Mouse (Mus musculus) regulatory T cell (primary cell): ENCODE measurements around the gene Il1rl2.

Experiments
- in situ Hi-C: fragments of 300-600 bp; cut with MboI, MseI; formaldehyde crosslinking; loops from one replicate; pipeline ENCODE4 v1.15.1; 2025; ENCODE audit warnings: high pct_unique_total_duplicates

Gene Il1rl2

DNA sequence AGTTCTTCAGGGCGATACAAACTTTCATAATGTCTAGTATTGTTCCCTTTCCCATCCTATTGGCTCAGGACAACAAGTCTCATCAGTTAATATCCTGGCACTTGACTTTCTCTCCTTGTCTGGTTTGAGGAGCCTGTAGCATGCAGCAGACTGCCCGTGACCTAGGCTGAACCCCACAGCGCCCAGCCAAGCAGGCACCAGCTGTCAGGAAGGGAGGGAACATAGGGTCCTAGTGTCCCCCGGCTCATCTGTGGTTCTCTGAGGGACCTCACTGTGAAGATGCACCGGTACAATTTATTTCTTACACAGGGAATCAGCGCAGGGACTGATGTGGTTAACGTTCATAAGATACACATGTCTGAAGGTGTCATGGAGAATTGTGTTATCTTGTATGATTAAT is 52.3 kb downstream of the Il1rl2 start:
- in situ Hi-C loops: no loop called here

DNA sequence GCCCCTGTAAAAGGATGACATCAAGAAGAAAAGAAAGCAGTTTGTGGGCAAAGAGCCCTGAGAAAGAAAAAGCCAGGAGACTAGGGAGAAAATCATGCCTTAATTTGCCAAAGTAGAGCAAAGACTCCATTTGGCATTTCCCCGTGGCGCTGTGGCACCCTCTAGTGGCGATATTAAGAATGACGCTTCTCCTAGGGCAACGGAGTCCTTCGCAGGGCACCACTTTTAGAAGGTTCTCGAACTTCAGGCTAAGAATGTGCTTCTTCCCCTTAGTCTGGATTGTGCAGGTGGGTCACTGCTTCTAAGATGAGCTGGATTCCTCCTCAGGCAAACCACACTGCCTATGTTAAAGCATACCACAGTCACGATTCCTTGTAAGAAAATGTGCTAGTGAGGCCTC is 54.4 kb downstream of the Il1rl2 start:
- in situ Hi-C loops: no loop called here

DNA sequence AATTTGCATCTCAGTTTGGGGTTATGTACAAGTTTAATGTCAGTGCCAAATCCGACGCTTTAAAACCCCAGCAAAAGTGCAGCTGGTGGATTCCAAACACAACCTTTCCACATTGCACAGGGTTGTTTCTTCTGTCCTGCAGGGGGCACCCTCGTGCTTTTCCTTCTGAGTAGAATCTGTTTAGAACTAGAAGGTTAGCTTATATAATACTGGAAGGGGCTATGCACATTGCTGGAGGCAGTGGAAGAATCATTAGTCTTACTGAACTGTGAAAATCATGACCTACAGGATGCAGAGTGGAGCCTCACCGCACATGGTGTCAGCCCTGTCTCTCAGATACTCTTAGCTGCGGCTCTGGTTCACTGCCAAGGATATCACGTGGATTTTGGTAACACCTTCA is 55.7 kb downstream of the Il1rl2 start:
- in situ Hi-C loops: loop anchor here (5.0 kb wide), 2 partner anchors 87 to 162 kb away; partner anchors contain the start of gene Il18r1

DNA sequence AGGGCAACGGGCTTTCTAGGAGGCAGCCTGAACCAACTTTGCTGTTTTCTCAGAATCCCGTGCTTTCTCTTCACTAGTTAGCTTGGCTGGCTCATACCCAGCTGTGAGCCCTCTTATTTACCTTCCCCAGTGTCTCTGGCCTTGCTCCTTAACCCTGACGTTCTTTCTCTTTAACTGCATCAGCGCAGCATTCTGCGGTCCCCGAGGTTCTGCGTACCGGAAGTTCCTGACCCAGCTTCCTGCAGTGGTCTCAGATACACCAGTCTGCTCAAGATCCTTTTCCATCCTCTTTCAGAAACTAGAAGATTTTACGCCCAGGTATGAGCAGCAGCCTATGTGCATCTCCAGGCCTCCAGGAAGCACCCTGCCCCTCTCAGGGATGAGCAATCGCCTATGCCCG is 56.6 kb downstream of the Il1rl2 start:
- in situ Hi-C loops: loop anchor here (5.0 kb wide), 2 partner anchors 86 to 161 kb away; partner anchors contain the start of gene Il18r1

DNA sequence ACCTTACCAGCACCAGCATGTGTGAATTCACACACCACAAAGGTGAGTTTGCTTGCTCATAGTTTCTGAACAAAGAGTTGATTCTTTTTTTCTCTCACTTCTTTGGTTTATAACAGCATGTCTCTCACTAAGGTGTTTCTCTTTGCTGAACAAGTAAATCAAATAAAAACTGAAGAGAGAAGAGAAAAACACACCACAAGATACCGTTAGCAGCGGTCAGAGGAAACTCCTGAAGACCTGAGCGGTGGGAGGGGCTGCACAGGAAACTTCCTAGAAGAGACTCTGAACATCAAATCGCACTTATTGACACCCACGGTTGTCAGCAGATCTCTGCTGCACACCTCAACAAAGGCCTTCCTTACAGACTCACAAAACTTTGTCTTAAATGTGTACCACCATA is 58.4 kb downstream of the Il1rl2 start:
- in situ Hi-C loops: loop anchor here (5.0 kb wide), 2 partner anchors 84 to 159 kb away; partner anchors contain the start of gene Il18r1

DNA sequence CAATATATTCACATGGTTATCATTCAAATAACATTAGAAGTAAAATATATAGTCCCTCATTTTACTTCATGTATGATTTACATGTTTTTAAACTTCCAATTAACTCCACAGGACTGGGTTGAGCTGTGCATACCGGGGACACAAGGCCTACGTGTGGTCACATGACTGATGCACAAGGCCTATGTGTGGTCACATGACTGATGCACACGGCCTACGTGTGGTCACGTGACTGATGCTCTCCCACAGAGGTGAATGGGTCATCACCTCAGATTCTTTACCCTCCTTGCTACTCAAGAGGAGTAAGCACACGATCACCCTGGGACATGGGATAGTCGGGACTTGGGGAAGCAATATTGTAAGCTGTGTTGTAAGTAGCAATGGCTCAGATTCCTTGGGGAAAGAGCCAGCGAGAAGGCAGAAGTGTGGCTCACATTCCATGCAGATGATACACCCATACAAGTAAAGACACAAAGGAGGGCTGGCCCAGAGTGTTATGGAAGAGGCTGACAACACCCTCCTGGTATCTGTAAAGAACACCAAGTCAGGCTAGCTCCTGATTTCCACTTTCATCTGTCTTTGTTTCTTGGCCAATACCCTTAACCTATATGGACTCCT is 60.6 kb downstream of the Il1rl2 start:
- in situ Hi-C loops: loop anchor here (5.0 kb wide), 2 partner anchors 82 to 157 kb away; partner anchors contain the start of gene Il18r1

DNA sequence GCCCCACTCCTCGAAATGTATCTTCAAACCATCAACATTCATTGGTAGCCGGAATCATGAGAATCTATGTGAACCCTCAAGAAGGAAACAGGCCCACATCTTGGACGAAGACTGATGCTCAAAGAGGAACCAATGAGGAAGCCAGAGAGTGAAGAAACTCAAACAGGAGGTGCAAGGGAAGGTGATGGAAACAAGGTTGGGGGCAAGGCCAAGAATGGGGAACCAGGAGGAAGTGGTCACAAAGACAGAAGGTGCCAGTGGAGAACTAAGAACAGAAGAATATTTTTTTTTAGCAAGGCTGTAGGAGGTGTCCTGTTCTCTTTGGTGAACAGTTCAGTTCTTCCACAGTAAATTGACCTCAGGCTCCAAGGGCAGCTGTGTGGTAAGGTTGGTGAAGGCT is 67.0 kb downstream of the Il1rl2 start:
- in situ Hi-C loops: no loop called here

DNA sequence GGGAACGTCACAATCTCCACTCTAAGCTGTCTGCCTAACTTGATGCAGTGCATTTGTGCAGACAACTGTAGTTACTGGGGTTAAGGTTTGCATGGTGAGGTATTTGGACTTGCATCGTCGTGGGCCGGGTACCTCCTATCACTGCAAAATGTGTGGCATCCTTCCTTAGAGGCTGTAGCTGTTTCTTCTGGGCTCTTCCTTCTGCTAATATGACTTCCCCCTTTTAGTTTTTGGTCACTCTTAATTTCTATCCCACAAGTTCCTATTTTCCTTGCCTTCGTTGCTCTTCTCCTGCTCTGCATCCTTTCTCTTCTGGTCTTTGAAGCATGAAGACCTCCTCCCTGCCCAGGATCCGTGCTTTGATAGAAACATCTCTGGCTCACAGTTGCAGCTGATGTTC is 68.1 kb downstream of the Il1rl2 start:
- in situ Hi-C loops: no loop called here

DNA sequence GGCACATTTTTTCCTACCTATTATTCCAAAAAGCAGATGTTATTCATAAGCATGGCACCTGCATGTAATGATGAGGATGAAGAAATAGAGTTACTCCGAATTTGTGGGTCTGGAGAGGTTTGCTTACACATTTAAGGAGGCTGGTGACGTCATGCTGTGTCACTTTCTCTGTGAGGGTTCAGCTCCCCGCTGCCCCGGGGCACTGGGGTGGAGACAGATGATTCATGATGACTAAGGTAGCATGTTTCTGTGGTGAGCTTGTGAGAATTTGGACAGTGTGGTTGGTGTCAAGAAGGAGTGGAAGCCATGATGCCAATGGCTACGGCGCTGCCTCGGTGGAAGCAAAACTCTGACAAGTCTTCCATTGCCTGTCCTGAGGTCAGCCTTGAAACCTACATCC is 68.8 kb downstream of the Il1rl2 start:
- in situ Hi-C loops: no loop called here

DNA sequence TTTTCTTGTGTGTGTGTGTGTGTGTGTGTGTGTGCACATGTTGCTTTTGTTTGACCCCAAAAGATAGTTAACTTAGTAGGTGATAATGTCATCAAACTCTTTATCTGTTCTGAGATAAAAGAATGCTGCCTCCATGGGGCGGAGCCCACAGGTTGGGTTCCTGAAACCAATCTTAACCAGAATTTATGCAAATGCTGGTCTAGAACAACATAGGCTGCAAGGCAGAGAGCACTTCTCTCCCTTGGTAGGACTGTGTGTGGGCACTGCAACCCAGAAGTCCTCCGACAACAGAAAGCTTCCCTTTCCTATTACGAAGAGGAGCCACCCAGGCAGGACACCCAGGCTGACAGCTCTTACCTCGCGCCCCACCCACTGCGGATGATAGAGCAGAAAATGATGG is 75.2 kb downstream of the Il1rl2 start:
- in situ Hi-C loops: no loop called here

DNA sequence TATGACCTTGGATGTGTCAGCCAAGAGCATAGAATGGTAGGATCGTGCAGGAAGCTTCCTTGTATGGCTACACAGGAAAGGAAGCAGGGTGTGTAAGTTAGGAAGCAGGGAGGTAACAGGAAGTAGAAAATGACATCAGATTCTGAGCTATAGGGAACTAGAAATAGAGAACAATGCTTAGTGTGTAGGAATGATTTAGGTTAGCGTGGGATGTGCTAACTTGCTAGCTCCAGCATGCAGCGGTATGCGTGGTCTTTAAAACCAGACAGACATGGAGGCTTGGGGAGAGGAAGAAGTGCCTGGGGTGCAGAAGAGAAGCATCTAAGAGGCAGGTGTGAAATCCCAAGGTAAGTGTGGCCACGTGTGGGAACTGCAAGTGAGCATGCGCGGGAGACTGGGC is 80.3 kb downstream of the Il1rl2 start:
- in situ Hi-C loops: no loop called here

DNA sequence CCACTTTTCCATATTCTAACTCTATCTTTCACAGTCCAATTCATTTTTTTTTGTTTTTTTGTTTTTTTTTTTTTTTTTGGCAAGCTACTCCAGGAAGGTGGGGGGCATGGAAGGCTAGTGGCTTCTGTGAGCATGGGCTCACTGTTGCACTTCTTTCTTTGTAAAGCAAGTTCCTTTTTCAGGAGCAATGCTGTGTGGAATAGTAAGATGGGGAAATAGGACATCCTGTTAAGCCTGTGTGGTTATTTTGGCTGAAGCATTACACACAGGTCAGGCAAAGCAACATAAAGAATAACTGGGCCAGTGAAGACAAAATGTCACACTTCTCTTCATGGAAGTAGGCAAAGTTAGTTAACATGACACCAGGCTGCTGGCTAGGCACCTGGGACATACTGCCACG is 85.5 kb downstream of the Il1rl2 start:
- in situ Hi-C loops: no loop called here

DNA sequence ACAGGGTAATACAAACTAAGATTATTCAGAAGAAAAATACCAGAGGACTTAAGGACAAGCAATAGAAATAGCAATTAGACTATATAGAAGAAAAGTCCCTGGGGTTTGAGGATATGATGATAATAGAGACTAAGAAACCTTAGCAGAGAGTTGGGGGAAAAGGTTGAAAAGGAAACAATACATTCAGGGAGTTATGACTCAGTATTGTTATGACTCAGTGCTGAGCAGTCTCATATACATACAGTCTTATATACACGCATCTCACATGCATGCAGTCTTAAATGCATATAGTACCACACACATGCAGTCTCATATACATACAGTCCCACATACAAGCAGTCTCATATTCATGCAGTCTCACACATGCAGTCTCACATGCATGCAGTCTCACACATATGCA is 88.6 kb downstream of the Il1rl2 start:
- in situ Hi-C loops: no loop called here

DNA sequence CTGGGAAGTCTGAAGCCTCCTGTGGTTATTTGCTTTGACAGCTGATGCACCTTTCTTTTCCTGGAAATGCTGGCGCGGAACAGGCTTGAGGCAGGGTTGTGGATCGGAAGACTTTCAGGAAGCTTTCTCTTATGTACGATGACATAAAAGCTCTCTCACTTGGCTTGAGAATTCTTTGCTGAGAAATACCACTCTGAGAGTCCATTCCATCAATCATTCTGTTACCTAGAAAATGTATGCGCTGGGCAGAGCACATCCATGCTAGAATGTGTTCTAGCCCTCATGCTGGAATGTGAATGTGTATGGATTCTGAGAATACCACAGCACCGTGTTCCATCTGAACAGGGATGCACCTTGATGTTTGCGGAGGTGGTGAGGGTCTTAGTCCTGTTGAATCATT is 89.9 kb downstream of the Il1rl2 start:
- in situ Hi-C loops: no loop called here

DNA sequence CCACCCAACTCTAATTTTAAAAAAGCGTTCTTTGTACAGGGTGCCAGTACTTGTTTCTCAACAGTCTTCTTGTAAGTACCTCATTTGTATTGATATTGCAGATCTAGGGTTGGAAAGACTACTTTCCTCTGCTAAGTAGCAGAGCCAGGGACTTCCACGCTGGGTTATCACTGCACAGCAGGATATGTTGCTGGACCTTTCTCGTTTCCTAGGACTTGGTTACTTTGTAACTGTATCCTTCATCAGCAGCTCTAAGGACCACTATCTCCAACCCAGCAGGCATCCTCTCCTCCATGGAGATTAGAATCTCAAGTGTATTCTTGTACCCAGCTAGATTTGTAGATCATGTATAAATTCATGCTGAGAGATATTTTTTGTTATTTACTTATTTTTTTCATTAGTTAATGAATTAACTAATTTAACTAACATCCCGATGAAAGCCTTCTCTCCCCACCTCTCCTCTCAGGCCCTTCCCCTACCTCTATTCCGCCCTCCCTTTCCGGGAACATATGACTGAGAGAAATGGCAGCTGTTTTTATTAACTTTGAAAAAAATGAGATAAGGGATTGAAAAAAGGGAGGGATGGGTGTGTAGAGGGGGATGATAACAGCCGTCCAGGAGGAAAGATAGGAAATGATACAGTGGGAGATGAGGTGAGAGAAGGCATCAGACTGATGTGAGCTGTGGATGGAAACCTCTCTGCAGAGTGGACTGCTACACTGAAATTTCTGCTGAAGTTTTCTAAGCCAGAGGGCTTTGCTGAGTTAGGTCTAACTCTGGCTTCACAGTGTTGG is 90.7 kb downstream of the Il1rl2 start:
- in situ Hi-C loops: no loop called here

DNA sequence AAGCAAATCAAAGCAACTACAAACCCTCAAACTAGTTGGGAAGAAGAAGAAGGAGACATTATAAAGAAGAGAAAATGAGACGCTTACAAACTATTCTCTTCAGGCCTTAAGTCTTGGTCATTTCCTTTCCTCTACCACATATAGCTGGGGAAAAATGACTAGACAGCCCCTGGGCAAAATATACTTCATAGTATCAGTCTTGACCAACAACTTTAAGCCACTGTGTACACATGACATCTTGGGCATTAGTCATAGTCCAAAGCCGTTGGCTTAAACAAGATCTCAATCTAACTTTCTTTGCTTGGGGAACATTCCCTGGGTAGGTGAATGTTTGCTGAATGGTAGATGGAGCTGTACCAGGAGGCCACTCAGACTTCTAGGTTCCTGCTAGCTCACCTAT is 92.6 kb downstream of the Il1rl2 start:
- in situ Hi-C loops: no loop called here
